Mouse (Mus musculus) liver, embryonic 11.5 days (tissue): Measurements from ENCODE around the gene Rad51d. TPM values are rescaled to one million over a fixed set of nuclear protein-coding genes. Genes with fewer than 3 reads are reported as not detected.
A peak's percentile ranks its signal among the peaks of the same experiment; 100 is the strongest.

ENCODE experiments used
- ATAC-seq: fragments of 200-750 bp; cut with Nextera tagmentation; replicated peaks from 2 replicates; pipeline ENCODE4 v1.8.0; 2017; ENCODE audit warnings: moderate number of reproducible peaks, mild to moderate bottlenecking, moderate TSS enrichment, moderate library complexity; ENCODE audit not compliant: low FRiP score
- DNase-seq: peaks from one replicate; pipeline ENCODE4 v3.0.0-alpha.2; 2017; ENCODE audit warnings: low spot score
- H3K27ac ChIP-seq: fragments of 300-500 bp; sonication (generic); 2 replicates; pipeline ENCODE4 v1.5.1; 2014; ENCODE audit warnings: mild to moderate bottlenecking, low read depth, low read length, control low read depth
- H3K27me3 ChIP-seq: fragments of 300-500 bp; sonication (generic); replicated peaks from 2 replicates; pipeline ENCODE4 v1.6.1; 2014; ENCODE audit warnings: low read length, mixed read lengths; ENCODE audit not compliant: control insufficient read depth, insufficient read depth
- H3K36me3 ChIP-seq: fragments of 300-500 bp; sonication (generic); 2 replicates; pipeline ENCODE4 v1.6.1; 2014; ENCODE audit warnings: mild to moderate bottlenecking, low read length, moderate library complexity, mixed read lengths; ENCODE audit not compliant: control insufficient read depth, insufficient read depth
- H3K4me1 ChIP-seq: fragments of 300-500 bp; sonication (generic); replicated peaks from 2 replicates; pipeline ENCODE4 v1.6.1; 2014; ENCODE audit warnings: low read length, mixed read lengths; ENCODE audit not compliant: control insufficient read depth, insufficient read depth
- H3K4me2 ChIP-seq: fragments of 300-500 bp; sonication (generic); 2 replicates; pipeline ENCODE4 v1.6.1; 2014; ENCODE audit warnings: mild to moderate bottlenecking, control low read depth, moderate library complexity
- H3K4me3 ChIP-seq: fragments of 300-500 bp; sonication (generic); 2 replicates; pipeline ENCODE4 v1.5.1; 2014; ENCODE audit warnings: low read depth, low read length, control low read depth
- H3K9ac ChIP-seq: fragments of 300-500 bp; sonication (generic); 2 replicates; pipeline ENCODE4 v1.6.1; 2014; ENCODE audit warnings: low read depth, low read length, control low read depth
- H3K9me3 ChIP-seq: fragments of 300-500 bp; sonication (generic); 2 replicates; pipeline ENCODE4 v1.6.1; 2016; ENCODE audit warnings: low read length, inconsistent platforms, mixed read lengths; ENCODE audit not compliant: control insufficient read depth
- WGBS: fragments of 180-500 bp; shearing (Covaris S2); extraction: QIAGEN DNeasy Blood & Tissue Kit; methylation state at CpG from one replicate; pipeline ENCODE4 v1.1.7; 2014; 5-methylcytosine and 5-hydroxymethylcytosine counted together
- polyA plus RNA-seq: library from polyadenylated mRNA; unstranded; fragments of >200 nt; fragmentation: Nextera tagmentation; extraction: Ambion mirVana; gene quantifications from 2 replicates; pipeline ENCODE4 v1.2.1, GENCODE M21; 2014

The Rad51d gene
- polyA plus RNA-seq, 1 experiment from 2014 or later, result 14.4 TPM

DNA sequence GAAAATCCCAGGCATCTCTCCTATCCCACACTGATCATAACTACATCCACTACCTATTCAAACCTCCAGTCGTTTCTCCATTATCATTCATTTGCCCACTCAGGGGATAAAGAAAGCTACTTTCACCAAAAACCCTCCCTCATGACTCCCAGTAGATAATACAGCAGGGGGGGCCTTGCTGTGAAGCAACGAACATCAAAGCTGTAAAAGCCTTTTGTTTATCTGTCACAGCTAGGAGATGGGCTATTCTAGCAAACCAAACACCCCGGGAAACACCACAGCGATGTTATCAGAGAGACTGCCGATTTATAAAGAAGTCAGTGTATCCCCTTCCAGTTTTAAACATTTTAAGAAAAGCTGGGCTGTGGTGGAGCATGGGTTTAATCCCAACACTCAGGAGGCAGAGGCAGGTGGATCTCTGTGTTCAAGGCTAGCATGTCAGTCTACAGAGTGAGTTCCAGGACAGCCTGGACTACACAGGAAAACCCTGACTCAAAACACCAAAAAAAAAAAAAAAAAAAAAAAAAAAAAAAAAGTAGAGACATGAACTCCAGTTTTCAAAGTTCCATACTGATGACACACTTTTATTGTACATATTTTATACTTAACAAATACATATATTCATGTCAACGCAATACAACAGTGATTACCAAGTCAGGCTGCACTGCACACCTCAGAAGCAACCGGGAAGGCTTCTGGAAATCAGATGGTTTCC is 23.4 kb downstream of the Rad51d start:
- peak overlapping the region; percentile 20; the same call in 1 of the 2 replicates for H3K27ac ChIP-seq
- ATAC-seq (no peak), DNase-seq (no peak)
- H3K4me3 ChIP-seq, result 0 out of 2 replicates have a peak overlapping the region, but pooled peaks have one; percentile 0
- 27% methylated on average over 7 of the region's 7 CpGs for WGBS
- H3K9ac ChIP-seq, result no peak overlapping the region
- H3K4me2 ChIP-seq, result peak overlapping the region; percentile 49
- peaks cover 30% of the 10 kb centered on the region for H3K4me1 ChIP-seq
- H3K36me3 ChIP-seq, result no peaks in the 10 kb centered on the region
- no peaks in the 10 kb centered on the region for H3K9me3 ChIP-seq
- H3K27me3 ChIP-seq, result no peaks in the 10 kb centered on the region

DNA sequence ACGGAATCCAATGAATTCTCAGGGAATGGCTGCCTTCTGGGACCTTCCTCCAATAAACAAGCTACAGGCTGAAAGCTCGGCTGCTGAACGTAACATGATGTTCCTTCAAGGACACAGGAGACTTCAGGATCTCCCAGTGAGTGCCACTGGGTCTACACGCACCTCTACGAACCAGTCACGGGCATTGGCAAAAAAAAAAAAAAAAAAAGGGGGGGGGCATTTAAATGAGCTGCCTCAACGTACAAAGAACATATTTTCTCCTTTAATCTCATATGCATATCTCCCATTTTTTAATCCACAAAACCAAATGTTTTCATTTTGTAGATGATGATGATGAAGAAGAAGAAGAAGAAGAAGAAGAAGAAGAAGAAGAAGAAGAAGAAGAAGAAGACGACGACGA is 24.5 kb downstream of the Rad51d start:
- Histone ChIP-seq H3K4me1 (peaks cover 36% of the 10 kb centered on the region), H3K4me2 (peak overlapping the region; percentile 49), H3K4me3 (no peak overlapping the region), H3K36me3 (no peaks in the 10 kb centered on the region), H3K27me3 (no peaks in the 10 kb centered on the region), H3K27ac (no peak overlapping the region), H3K9me3 (no peaks in the 10 kb centered on the region), H3K9ac (no peak overlapping the region)
- WGBS, result 73% methylated on average over 10 of the region's 10 CpGs
- DNase-seq (no peak), ATAC-seq (no peak)

DNA sequence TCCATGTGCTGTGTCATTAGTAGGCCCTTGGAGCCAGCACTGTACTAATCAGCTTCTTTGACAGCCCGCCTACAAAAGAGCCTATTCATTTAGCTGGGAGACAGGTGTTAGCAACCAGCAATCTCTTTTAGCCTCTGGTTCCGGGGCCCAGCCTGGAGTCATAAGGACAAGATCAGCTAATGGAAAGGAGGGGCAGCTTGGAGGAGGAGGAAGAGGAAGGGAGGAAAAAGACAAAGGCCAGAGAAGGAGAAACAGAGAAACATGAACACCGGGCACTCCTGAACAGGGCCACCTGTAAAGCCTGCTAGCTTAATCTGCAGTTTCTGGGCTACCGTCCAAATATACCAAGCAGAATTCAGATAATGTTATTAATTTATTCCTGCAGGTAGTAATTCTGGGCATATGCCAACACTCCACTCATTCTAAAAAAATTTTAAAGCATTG is 26.9 kb downstream of the Rad51d start:
- H3K36me3 ChIP-seq, result no peaks in the 10 kb centered on the region
- H3K27me3 ChIP-seq, result no peaks in the 10 kb centered on the region
- H3K27ac ChIP-seq, result peak overlapping the region; percentile 44; the same call in 1 of the 2 replicates
- H3K4me1 ChIP-seq, result peaks cover 32% of the 10 kb centered on the region
- no peak overlapping the region for H3K4me2 ChIP-seq
- ATAC-seq (peak; percentile 40; the same call in 1 of the 2 replicates), DNase-seq (no peak)
- WGBS, result 65% methylated on average over 4 of the region's 4 CpGs
- H3K4me3 ChIP-seq, result no peak overlapping the region
- no peak overlapping the region for H3K9ac ChIP-seq
- no peaks in the 10 kb centered on the region for H3K9me3 ChIP-seq

DNA sequence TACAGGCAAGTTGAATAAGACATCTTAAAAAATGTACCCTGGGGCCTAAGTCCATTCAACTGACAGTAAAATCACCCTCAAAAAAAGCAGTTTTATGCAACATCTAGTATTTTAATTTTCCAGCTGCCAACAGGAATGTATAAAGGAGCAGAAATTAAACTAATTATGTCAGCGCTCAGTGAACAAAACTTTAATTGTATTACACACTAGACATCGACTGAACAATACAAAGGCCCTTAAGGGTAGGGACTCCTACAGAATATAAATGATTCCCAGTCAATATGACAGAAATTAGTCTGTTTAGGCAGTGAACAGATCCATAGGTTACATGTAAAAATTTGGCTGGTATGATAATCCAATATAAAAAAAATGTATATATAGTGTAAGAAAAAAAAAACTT is 27.4 kb downstream of the Rad51d start:
- H3K4me2 ChIP-seq, result no peak overlapping the region

DNA sequence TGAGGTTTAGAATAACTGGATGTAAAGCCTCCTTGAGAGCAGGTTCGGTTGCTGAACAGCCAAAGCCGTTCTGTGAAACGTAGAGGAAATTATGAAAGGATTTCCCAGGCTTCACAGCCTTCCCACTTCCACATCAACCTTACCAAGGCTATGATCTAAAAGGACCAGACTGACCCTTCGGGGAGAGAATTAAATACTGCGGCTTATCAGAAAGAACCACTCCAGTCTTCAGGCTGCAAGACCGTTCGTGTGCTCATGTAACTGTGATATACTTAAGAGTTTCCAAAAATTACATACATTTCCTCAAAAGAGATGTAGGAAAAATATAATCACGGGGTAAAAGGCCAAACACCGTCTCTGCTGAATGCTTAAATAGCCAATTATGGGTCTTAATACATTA is 27.8 kb downstream of the Rad51d start:
- Histone ChIP-seq H3K4me2 (0 out of 2 replicates have a peak overlapping the region, but pooled peaks have one; percentile 2), H3K4me1 (peaks cover 25% of the 10 kb centered on the region), H3K27ac (no peak overlapping the region), H3K4me3 (no peak overlapping the region), H3K9ac (no peak overlapping the region), H3K36me3 (no peaks in the 10 kb centered on the region), H3K27me3 (no peaks in the 10 kb centered on the region), H3K9me3 (no peaks in the 10 kb centered on the region)
- ATAC-seq (no peak), DNase-seq (no peak)
- WGBS, result 51% methylated on average over 9 of the region's 9 CpGs

More for the DNA sequence above, 27.4 kb downstream of the Rad51d start:
- WGBS, result 92% methylated on average over 2 of the region's 2 CpGs
- H3K27me3 ChIP-seq, result no peaks in the 10 kb centered on the region
- no peak overlapping the region for H3K4me3 ChIP-seq
- H3K4me1 ChIP-seq, result peaks cover 29% of the 10 kb centered on the region
- no peak overlapping the region for H3K27ac ChIP-seq
- DNase-seq (no peak), ATAC-seq (no peak)
- H3K9me3 ChIP-seq, result no peaks in the 10 kb centered on the region
- H3K9ac ChIP-seq, result no peak overlapping the region
- no peaks in the 10 kb centered on the region for H3K36me3 ChIP-seq

DNA sequence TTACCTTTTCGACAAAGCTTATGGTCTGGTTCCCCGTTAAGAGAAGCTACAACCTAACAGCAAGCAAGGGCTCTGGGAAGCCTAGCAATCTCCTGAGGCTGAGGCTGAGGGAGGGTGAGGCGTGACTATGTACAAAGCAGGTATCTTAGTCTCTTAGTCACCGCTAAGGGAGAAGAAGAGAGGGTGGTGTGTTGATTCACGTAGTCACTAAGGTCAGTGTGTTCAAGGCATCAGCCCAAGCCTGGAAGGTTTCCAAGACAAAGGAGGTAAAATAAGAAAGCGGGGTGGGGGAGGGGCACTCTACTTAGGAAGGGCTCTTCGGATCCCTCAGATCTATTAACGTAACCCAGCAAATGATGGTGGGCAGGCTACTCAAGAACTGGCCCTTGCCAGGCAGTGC is 28.9 kb downstream of the Rad51d start:
- Histone ChIP-seq H3K9me3 (no peaks in the 10 kb centered on the region), H3K36me3 (no peaks in the 10 kb centered on the region), H3K27ac (no peak overlapping the region), H3K4me3 (no peak overlapping the region), H3K27me3 (no peaks in the 10 kb centered on the region), H3K4me2 (no peak overlapping the region), H3K4me1 (peaks cover 28% of the 10 kb centered on the region), H3K9ac (no peak overlapping the region)
- no peak for DNase-seq
- 78% methylated on average over 8 of the region's 8 CpGs for WGBS
- no peak for ATAC-seq

DNA sequence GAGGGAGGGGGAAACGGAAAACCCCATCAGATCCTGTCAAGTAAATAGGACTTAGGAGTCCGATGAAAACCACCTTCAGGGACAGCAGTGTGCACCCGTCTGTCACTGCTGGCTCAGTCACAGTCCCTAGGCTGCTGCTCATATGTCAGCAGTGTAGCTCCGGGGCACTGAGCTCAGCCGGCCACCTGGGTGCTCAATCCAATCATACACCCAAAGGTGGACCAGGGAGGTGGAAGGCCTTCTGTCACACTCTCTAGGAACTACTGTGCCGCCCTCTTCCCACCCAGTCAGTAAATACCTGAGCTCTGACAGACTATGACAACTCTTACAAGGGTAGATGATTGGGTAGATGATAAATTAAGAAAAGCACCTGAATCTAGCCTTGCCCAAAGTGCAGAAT is 29.7 kb downstream of the Rad51d start:
- peaks cover 34% of the 10 kb centered on the region for H3K4me1 ChIP-seq
- no peaks in the 10 kb centered on the region for H3K27me3 ChIP-seq
- H3K4me2 ChIP-seq, result no peak overlapping the region
- WGBS, result 82% methylated on average over 6 of the region's 6 CpGs
- no peak for ATAC-seq
- H3K4me3 ChIP-seq, result no peak overlapping the region
- H3K9me3 ChIP-seq, result no peaks in the 10 kb centered on the region
- no peak overlapping the region for H3K27ac ChIP-seq
- no peaks in the 10 kb centered on the region for H3K36me3 ChIP-seq
- DNase-seq, result no peak
- no peak overlapping the region for H3K9ac ChIP-seq

DNA sequence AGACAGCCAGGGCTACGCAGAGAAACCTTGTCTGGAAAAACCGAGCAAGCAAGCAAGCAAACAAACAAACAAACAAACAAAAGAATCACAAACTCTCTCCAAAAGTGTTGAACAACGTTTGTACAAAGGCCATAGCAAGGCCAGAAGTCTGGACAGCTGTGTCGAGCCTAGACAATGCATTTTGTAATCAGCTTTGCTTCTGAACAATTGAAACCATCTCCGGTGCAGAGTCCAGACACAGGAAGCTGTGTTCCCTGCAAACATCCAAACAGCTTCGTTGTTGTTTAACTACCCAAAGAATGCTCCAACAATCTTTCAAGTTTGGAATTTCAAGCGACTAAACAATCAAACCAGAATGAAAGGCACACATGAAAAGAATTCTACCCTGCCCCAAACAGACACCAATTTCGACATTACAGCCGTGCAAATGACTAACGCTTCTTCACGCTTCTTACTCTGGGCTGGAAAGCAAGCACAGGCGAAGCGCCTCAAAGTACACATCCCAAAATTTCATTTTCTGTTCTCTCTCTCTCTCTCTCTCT is 33.0 kb downstream of the Rad51d start:
- Histone ChIP-seq H3K27me3 (no peaks in the 10 kb centered on the region), H3K9ac (no peak overlapping the region), H3K27ac (peak overlapping the region; percentile 13; the same call in 1 of the 2 replicates), H3K4me1 (peaks cover 52% of the 10 kb centered on the region), H3K4me3 (no peak overlapping the region), H3K9me3 (no peaks in the 10 kb centered on the region), H3K4me2 (no peak overlapping the region), H3K36me3 (no peaks in the 10 kb centered on the region)
- ATAC-seq (no peak), DNase-seq (no peak)
- WGBS, result 79% methylated on average over 13 of the region's 13 CpGs

DNA sequence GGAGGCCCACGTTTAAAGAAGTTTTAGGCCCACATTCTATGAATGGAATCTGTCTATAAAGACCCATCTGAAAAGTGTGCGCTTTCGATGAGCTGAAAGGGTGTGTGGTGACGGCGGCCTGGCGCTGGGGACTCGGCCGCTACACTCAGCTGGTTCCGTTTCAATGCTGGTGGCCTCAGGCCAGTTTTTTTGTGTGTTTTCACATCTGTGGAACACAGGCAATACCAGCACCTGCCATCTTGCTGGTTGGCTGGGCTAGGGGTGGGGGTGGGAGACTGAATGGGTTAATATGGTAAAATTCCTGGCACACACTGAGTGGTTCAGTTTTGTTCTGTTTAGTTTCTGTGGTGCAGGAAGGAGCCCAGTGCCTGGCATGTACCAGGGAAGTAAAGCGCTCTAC is 34.4 kb downstream of the Rad51d start:
- Histone ChIP-seq H3K27me3 (no peaks in the 10 kb centered on the region), H3K4me2 (no peak overlapping the region), H3K9ac (no peak overlapping the region), H3K4me1 (peaks cover 52% of the 10 kb centered on the region), H3K4me3 (no peak overlapping the region), H3K9me3 (no peaks in the 10 kb centered on the region), H3K36me3 (no peaks in the 10 kb centered on the region), H3K27ac (peak overlapping the region; percentile 43; the same call in 1 of the 2 replicates)
- no peak for DNase-seq
- 87% methylated on average over 10 of the region's 10 CpGs for WGBS
- ATAC-seq, result no peak
